Mouse (Mus musculus): Measurements from ENCODE around the gene Rbfox3.

GRCm38 (mm10) chr11:118471676-118472075 is 439.7 kb downstream of the Rbfox3 start:
- TF ChIP-seq CTCF (conservative IDR thresholded peaks at IDR 0.05; ENCODE audit: low read length), result no peak
- no peak for TF ChIP-seq POU5F1 (IDR thresholded peaks at IDR 0.05; ENCODE audit: borderline replicate concordance, low read length)
- no peak for TF ChIP-seq NANOG (IDR thresholded peaks at IDR 0.05; ENCODE audit: borderline replicate concordance, low read length)
